Mouse (Mus musculus): ENCODE measurements around the gene Med13l. TPM values are rescaled to one million over a fixed set of nuclear protein-coding genes. Genes with fewer than 3 reads are reported as not detected.

Med13l gene
- total and polyA plus RNA-seq, 2 experiments from 2014 or later = 10.5 to 29.5 TPM

DNA sequence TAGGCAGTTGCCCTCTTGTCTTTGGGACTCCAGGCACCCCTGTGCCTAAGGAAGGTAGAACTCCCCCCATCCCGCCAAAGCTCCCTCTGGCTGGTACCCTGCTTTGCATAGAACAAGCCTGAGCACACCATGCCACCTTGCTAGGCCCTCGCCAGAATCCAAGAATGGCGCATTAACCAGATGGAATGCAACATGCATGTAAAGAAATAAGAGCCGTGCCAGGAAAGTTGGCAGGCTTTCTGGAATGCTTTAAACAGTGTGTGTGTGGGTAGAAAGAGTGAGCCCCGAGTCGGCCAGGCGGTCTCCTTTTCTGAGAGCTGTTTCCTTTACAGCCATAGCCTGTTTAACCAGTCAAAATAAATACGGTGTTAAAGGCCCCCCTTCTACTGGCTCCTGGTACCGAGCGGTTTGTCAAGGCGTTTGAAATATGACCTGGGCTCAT is 45.2 kb upstream of the Med13l start:
- H3K4me1 ChIP-seq (ENCODE audit: insufficient read depth, low read length) = no peaks in the 10 kb centered on the region
- H3K9ac ChIP-seq (replicated peaks; ENCODE audit: low read length, poor library complexity, severe bottlenecking) = no peak overlapping the region
- H3K27ac ChIP-seq (ENCODE audit: low read depth, low read length) = no peak overlapping the region
- TF ChIP-seq CTCF (IDR thresholded peaks at IDR 0.05) = no peak
- no peaks in the 10 kb centered on the region for H3K9me3 ChIP-seq (ENCODE audit: low read length)
- H3K27me3 ChIP-seq (ENCODE audit: insufficient read depth, low read length) = peaks cover 15% of the 10 kb centered on the region; the same call in 1 of the 2 replicates
- ATAC-seq (ENCODE audit: low FRiP score) (no peak), DNase-seq (ENCODE audit: low spot score) (peak; percentile 68)
- 0 out of 2 replicates have a peak overlapping the region, but pooled peaks have one; percentile 6 for H3K4me2 ChIP-seq (ENCODE audit: low read depth, low read length, poor library complexity, severe bottlenecking)
- H3K36me3 ChIP-seq (ENCODE audit: insufficient read depth, low read length) = no peaks in the 10 kb centered on the region
- H3K4me3 ChIP-seq (ENCODE audit: low read depth, low read length) = no peak overlapping the region
- 24% methylated on average over 11 of the region's 11 CpGs for WGBS

- Histone ChIP-seq H3K27ac (ENCODE audit: low read depth, low read length) (no peak overlapping the region), H3K36me3 (ENCODE audit: insufficient read depth, low read length) (no peaks in the 10 kb centered on the region), H3K9ac (replicated peaks; ENCODE audit: low read length, poor library complexity, severe bottlenecking) (no peak overlapping the region), H3K4me1 (ENCODE audit: insufficient read depth, low read length) (no peaks in the 10 kb centered on the region), H3K27me3 (ENCODE audit: insufficient read depth, low read length) (peaks cover 15% of the 10 kb centered on the region; the same call in 1 of the 2 replicates), H3K9me3 (ENCODE audit: low read length) (no peaks in the 10 kb centered on the region), H3K4me3 (ENCODE audit: low read depth, low read length) (no peak overlapping the region), H3K4me2 (ENCODE audit: low read depth, low read length, poor library complexity, severe bottlenecking) (no peak overlapping the region)
- TF ChIP-seq CTCF (IDR thresholded peaks at IDR 0.05) = no peak
- 84% methylated on average over 6 of the region's 6 CpGs for WGBS
- ATAC-seq (ENCODE audit: low FRiP score) (no peak), DNase-seq (ENCODE audit: low spot score) (no peak)
Measured at GRCm38 (mm10) chr5:118516066-118516465, 44.4 kb upstream of the Med13l start.

DNA sequence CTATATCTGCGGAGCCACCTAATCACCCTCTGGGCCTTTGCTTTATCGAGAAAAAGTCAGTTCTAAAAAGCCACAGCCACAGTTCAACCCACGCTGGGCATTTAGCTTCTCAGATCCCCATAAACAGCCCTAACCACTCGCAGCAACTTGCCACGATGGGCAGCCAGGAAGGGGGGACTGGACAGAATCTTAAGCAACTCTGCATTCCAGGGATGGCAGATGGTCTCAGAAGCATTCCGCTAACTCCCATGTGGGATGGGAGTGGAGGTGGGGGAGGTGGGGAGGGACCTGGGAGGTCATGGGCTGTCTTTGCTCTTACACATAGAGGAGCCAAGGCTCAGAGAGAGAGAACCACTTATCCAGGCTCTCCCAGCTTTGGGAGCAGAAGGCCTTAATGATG is 44.0 kb upstream of the Med13l start:
- Histone ChIP-seq H3K9ac (replicated peaks; ENCODE audit: low read length, poor library complexity, severe bottlenecking) (no peak overlapping the region), H3K36me3 (ENCODE audit: insufficient read depth, low read length) (no peaks in the 10 kb centered on the region), H3K4me1 (ENCODE audit: insufficient read depth, low read length) (no peaks in the 10 kb centered on the region), H3K4me3 (ENCODE audit: low read depth, low read length) (no peak overlapping the region), H3K27me3 (ENCODE audit: insufficient read depth, low read length) (peaks cover 15% of the 10 kb centered on the region; the same call in 1 of the 2 replicates), H3K9me3 (ENCODE audit: low read length) (no peaks in the 10 kb centered on the region), H3K27ac (ENCODE audit: low read depth, low read length) (no peak overlapping the region), H3K4me2 (ENCODE audit: low read depth, low read length, poor library complexity, severe bottlenecking) (no peak overlapping the region)
- DNase-seq (ENCODE audit: low spot score) = no peak
- TF ChIP-seq CTCF (IDR thresholded peaks at IDR 0.05) = no peak
- 52% methylated on average over 6 of the region's 6 CpGs for WGBS
- no peak for ATAC-seq (ENCODE audit: low FRiP score)

DNA sequence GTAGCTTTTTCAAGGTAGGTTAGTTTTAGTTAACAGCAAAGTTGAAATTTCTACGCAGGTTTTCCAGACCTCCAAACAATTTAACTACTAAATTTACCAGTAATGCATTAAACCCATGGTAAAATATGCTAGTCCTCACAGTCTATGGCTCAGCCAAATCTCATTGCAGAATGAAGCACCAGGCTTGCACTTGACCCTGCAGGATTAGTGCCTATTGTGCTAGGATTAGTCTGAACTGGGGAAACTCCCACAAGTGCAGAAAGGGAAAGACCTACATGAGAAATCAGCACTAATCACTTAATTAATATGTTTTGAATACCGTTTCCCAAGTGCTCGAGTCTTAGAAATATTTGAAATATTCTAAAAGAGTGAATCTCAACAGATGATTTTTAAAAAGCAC is 40.0 kb upstream of the Med13l start:
- Histone ChIP-seq H3K9me3 (ENCODE audit: low read length) (no peaks in the 10 kb centered on the region), H3K27me3 (ENCODE audit: insufficient read depth, low read length) (peaks cover 5% of the 10 kb centered on the region; the same call in 1 of the 2 replicates), H3K4me1 (ENCODE audit: insufficient read depth, low read length) (no peaks in the 10 kb centered on the region), H3K36me3 (ENCODE audit: insufficient read depth, low read length) (no peaks in the 10 kb centered on the region), H3K4me3 (ENCODE audit: low read depth, low read length) (no peak overlapping the region), H3K27ac (ENCODE audit: low read depth, low read length) (no peak overlapping the region), H3K9ac (replicated peaks; ENCODE audit: low read length, poor library complexity, severe bottlenecking) (no peak overlapping the region), H3K4me2 (ENCODE audit: low read depth, low read length, poor library complexity, severe bottlenecking) (no peak overlapping the region)
- no peak for TF ChIP-seq CTCF (IDR thresholded peaks at IDR 0.05)
- no peak for ATAC-seq (ENCODE audit: low FRiP score)
- no peak for DNase-seq (ENCODE audit: low spot score)
- WGBS = 28% methylated on average over 3 of the region's 3 CpGs

DNA sequence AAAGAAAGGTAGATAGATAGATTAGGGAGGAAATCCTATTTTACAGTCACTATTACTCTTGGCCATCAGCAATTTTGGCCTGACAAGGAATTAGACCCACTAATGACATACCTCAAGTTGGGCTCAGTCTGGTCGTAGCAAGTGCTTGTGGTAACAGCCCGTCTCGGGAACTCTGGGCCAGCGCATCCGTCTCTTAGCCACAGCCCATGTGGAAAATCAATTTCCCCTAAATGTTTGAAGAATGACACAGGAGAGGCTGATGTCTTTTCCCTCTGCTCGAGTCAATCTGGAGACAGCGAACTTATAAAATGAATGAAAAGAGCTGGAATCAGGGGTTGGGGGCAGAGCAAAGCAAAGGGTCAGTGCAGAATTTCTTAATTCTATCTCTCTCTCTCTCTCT is 36.1 kb upstream of the Med13l start:
- H3K36me3 ChIP-seq (ENCODE audit: insufficient read depth, low read length) = no peaks in the 10 kb centered on the region
- H3K9me3 ChIP-seq (ENCODE audit: low read length) = no peaks in the 10 kb centered on the region
- no peak for DNase-seq (ENCODE audit: low spot score)
- H3K27me3 ChIP-seq (ENCODE audit: insufficient read depth, low read length) = no peaks in the 10 kb centered on the region
- no peak overlapping the region for H3K4me3 ChIP-seq (ENCODE audit: low read depth, low read length)
- no peak overlapping the region for H3K27ac ChIP-seq (ENCODE audit: low read depth, low read length)
- no peak overlapping the region for H3K4me2 ChIP-seq (ENCODE audit: low read depth, low read length, poor library complexity, severe bottlenecking)
- ATAC-seq (ENCODE audit: low FRiP score) = no peak
- WGBS = 64% methylated on average over 7 of the region's 7 CpGs
- H3K4me1 ChIP-seq (ENCODE audit: insufficient read depth, low read length) = no peaks in the 10 kb centered on the region
- H3K9ac ChIP-seq (replicated peaks; ENCODE audit: low read length, poor library complexity, severe bottlenecking) = no peak overlapping the region
- no peak for TF ChIP-seq CTCF (IDR thresholded peaks at IDR 0.05)

GRCm38 (mm10) chr5:118525634-118526033 is 34.8 kb upstream of the Med13l start:
- Histone ChIP-seq H3K36me3 (ENCODE audit: insufficient read depth, low read length) (no peaks in the 10 kb centered on the region), H3K27ac (ENCODE audit: low read depth, low read length) (no peak overlapping the region), H3K4me2 (ENCODE audit: low read depth, low read length, poor library complexity, severe bottlenecking) (no peak overlapping the region), H3K4me3 (ENCODE audit: low read depth, low read length) (no peak overlapping the region), H3K9me3 (ENCODE audit: low read length) (no peaks in the 10 kb centered on the region), H3K4me1 (ENCODE audit: insufficient read depth, low read length) (no peaks in the 10 kb centered on the region), H3K27me3 (ENCODE audit: insufficient read depth, low read length) (no peaks in the 10 kb centered on the region), H3K9ac (replicated peaks; ENCODE audit: low read length, poor library complexity, severe bottlenecking) (no peak overlapping the region)
- 85% methylated on average over 6 of the region's 6 CpGs for WGBS
- ATAC-seq (ENCODE audit: low FRiP score) (no peak), DNase-seq (ENCODE audit: low spot score) (no peak)
- no peak for TF ChIP-seq CTCF (IDR thresholded peaks at IDR 0.05)

All from midbrain, postnatal 0 days (tissue).